ENCODE assay signal across 8 mouse cellular contexts in the genomic region with DNA sequence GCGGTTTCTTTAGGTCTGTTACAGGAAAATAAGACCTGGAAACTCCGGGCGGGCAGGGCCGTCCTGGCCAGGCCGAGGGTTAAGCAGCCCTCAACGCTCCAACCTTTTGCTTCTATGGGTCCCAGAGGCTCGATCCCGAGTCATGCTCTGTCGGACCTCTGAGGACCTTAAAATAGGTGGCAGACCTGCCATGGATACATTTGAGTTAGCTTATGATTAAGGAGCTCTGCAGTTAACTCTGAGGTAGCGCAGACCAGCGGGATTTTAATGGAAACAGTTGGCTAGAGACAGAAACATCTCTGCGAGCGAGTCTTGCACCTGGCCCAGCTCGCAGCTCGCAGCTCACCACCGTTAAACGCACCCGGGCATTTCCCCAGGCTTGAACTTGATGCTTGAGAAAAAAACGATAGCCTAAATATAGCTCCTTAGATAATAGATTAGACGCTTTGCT. TPM values are rescaled to one million over a fixed set of nuclear protein-coding genes. Genes with fewer than 3 reads are reported as not detected.
A peak's percentile ranks its signal among the peaks of the same experiment; 100 is the strongest.
DNase-seq lines count a peak whose midpoint lies in the region; ATAC-seq and TF ChIP-seq lines count a peak whose summit lies in the region.

No protein-coding gene starts in this region.

- peak overlapping the region; percentile 71 to 84 for H3K4me3 ChIP-seq in heart, embryonic 14.5 days (ENCODE audit: control insufficient read depth in 1 of 2, insufficient read depth in 1 of 2, low read depth in 1 of 2, low read length in 2 of 2)
- H3K4me3 ChIP-seq in CH12.LX (replicated peaks in 1 of 3; ENCODE audit: low read depth in 2 of 3, low read length in 2 of 3, poor library complexity in 1 of 3): peak overlapping the region; percentile 65 to 85 (median 70)
- H3K4me3 ChIP-seq in embryonic facial prominence, embryonic 12.5 days: peak overlapping the region; percentile 75
- H3K4me3 ChIP-seq in limb, embryonic 10.5 days: peak overlapping the region; percentile 82
- H3K4me3 ChIP-seq in neural tube, embryonic 15.5 days (replicated peaks): peak overlapping the region; percentile 82

- no peak for TF ChIP-seq POLR2A in CH12.LX (IDR thresholded peaks at IDR 0.05; ENCODE audit: low read depth, low read length)

- peak overlapping the region; percentile 84 for H3K4me2 ChIP-seq in heart, embryonic 14.5 days (ENCODE audit: low read length)
- peak overlapping the region; percentile 51; the same call in 1 of the 2 replicates for H3K4me2 ChIP-seq in CH12.LX (ENCODE audit: insufficient read depth, low read depth, poor library complexity, severe bottlenecking)
- peak overlapping the region; percentile 69 for H3K4me2 ChIP-seq in embryonic facial prominence, embryonic 12.5 days (replicated peaks)
- H3K4me2 ChIP-seq in neural tube, embryonic 15.5 days: peak overlapping the region; percentile 72

- ATAC-seq in heart, embryonic 14.5 days (ENCODE audit: insufficient number of reproducible peaks, insufficient read depth, low FRiP score, low read depth): no peak; the same call in 1 of the 2 replicates
- peak; percentile 36; the same call in 1 of the 2 replicates for ATAC-seq in embryonic facial prominence, embryonic 12.5 days (ENCODE audit: insufficient number of reproducible peaks, insufficient read depth, low FRiP score, low TSS enrichment)
- ATAC-seq in neural tube, embryonic 15.5 days (ENCODE audit: low FRiP score): peak; percentile 23; the same call in 1 of the 2 replicates

- H3K36me3 ChIP-seq in heart, embryonic 14.5 days (ENCODE audit: control insufficient read depth, insufficient read depth, low read length): no peaks in the 10 kb centered on the region
- H3K36me3 ChIP-seq in CH12.LX (replicated peaks in 1 of 2; ENCODE audit: control insufficient read depth in 1 of 2, insufficient read depth in 1 of 2, low read length in 1 of 2): peaks cover 0 to 5% of the 10 kb centered on the region in 2 experiments
- H3K36me3 ChIP-seq in embryonic facial prominence, embryonic 12.5 days: no peaks in the 10 kb centered on the region
- no peaks in the 10 kb centered on the region for H3K36me3 ChIP-seq in limb, embryonic 10.5 days
- H3K36me3 ChIP-seq in neural tube, embryonic 15.5 days: no peaks in the 10 kb centered on the region

- no peak; the same call in 1 of the 2 replicates for TF ChIP-seq EP300 in CH12.LX (IDR thresholded peaks at IDR 0.05; ENCODE audit: low read length)

- H3K27ac ChIP-seq in heart, embryonic 14.5 days (replicated peaks in 1 of 2; ENCODE audit: control insufficient read depth in 1 of 2, insufficient read depth in 1 of 2, low read depth in 2 of 2, low read length in 2 of 2): peak overlapping the region; percentile 57 to 99
- peak overlapping the region; percentile 59 for H3K27ac ChIP-seq in CH12.LX (ENCODE audit: insufficient read depth, low read depth)
- H3K27ac ChIP-seq in embryonic facial prominence, embryonic 12.5 days: 0 out of 2 replicates have a peak overlapping the region, but pooled peaks have one; percentile 97
- H3K27ac ChIP-seq in limb, embryonic 10.5 days: peak overlapping the region; percentile 99
- H3K27ac ChIP-seq in neural tube, embryonic 15.5 days (replicated peaks): peak overlapping the region; percentile 99

- no peak for TF ChIP-seq CTCF in CH12.LX (conservative IDR thresholded peaks at IDR 0.05 in 1 of 2, IDR thresholded peaks at IDR 0.05 in 1 of 2; ENCODE audit: low read depth in 2 of 2, low read length in 2 of 2)

- H3K4me1 ChIP-seq in heart, embryonic 14.5 days (ENCODE audit: control insufficient read depth in 2 of 2, insufficient read depth in 2 of 2, low read length in 2 of 2): peaks cover 0 to 14% of the 10 kb centered on the region in 2 experiments; a peak in 2 of 4 replicates
- peaks cover 4 to 24% of the 10 kb centered on the region in 2 experiments; a peak in 3 of 4 replicates for H3K4me1 ChIP-seq in CH12.LX (ENCODE audit: control insufficient read depth in 1 of 2, insufficient read depth in 2 of 2)
- peaks cover 3% of the 10 kb centered on the region; the same call in 1 of the 2 replicates for H3K4me1 ChIP-seq in embryonic facial prominence, embryonic 12.5 days
- peaks cover 18% of the 10 kb centered on the region; the same call in 1 of the 2 replicates for H3K4me1 ChIP-seq in limb, embryonic 10.5 days
- H3K4me1 ChIP-seq in neural tube, embryonic 15.5 days: peaks cover 25% of the 10 kb centered on the region

- dilution Hi-C loops in CH12.LX (cut with MboI; ENCODE audit: extremely low pct_ligation_motif_present, extremely low pct_unique_long_range_greater_than_20kb, low sequenced_read_pairs): no loop called here

- intact Hi-C loops in heart, postnatal 10 days (cut with DNase I): loop anchor here (5.0 kb wide), 4 partner anchors 36 to 116 kb away; a partner anchor contains a TSS

- H3K27me3 ChIP-seq in heart, embryonic 14.5 days (ENCODE audit: control insufficient read depth, insufficient read depth, low read length): no peaks in the 10 kb centered on the region
- no peaks in the 10 kb centered on the region for H3K27me3 ChIP-seq in CH12.LX (replicated peaks)
- no peaks in the 10 kb centered on the region for H3K27me3 ChIP-seq in embryonic facial prominence, embryonic 12.5 days
- peaks cover 22% of the 10 kb centered on the region for H3K27me3 ChIP-seq in limb, embryonic 10.5 days (ENCODE audit: low read depth, poor library complexity, severe bottlenecking)
- H3K27me3 ChIP-seq in neural tube, embryonic 15.5 days (replicated peaks): no peaks in the 10 kb centered on the region

- no peak for TF ChIP-seq RAD21 in CH12.LX (IDR thresholded peaks at IDR 0.05; ENCODE audit: low read depth, low read length)

- H3K9ac ChIP-seq in heart, embryonic 14.5 days (ENCODE audit: low read length): peak overlapping the region; percentile 97
- H3K9ac ChIP-seq in CH12.LX (ENCODE audit: insufficient read depth, low read depth): peak overlapping the region; percentile 64
- H3K9ac ChIP-seq in embryonic facial prominence, embryonic 12.5 days: peak overlapping the region; percentile 93
- peak overlapping the region; percentile 92 for H3K9ac ChIP-seq in neural tube, embryonic 15.5 days (replicated peaks)

- peaks cover 10% of the 10 kb centered on the region for H3K79me2 ChIP-seq in CH12.LX (replicated peaks; ENCODE audit: control insufficient read depth, extremely low read depth, insufficient read depth, poor library complexity, severe bottlenecking)

- in situ Hi-C loops in CH12.LX (cut with MboI; ENCODE audit: low pct_ligation_motif_present, low pct_unique_long_range_greater_than_20kb, low sequenced_read_pairs): no loop called here

- no peaks in the 10 kb centered on the region for H3K9me3 ChIP-seq in heart, embryonic 14.5 days (ENCODE audit: control insufficient read depth, low read length)
- H3K9me3 ChIP-seq in CH12.LX (replicated peaks; ENCODE audit: low read length): no peaks in the 10 kb centered on the region
- no peaks in the 10 kb centered on the region for H3K9me3 ChIP-seq in embryonic facial prominence, embryonic 12.5 days
- no peaks in the 10 kb centered on the region for H3K9me3 ChIP-seq in limb, embryonic 10.5 days (replicated peaks)
- no peaks in the 10 kb centered on the region for H3K9me3 ChIP-seq in neural tube, embryonic 15.5 days (replicated peaks)

- WGBS in heart, embryonic 14.5 days: 1% methylated on average over 20 of the region's 20 CpGs
- WGBS in embryonic facial prominence, embryonic 12.5 days: 2% methylated on average over 20 of the region's 20 CpGs
- 1% methylated on average over 20 of the region's 20 CpGs for WGBS in limb, embryonic 10.5 days
- WGBS in neural tube, embryonic 15.5 days: under 1% methylated on average over 20 of the region's 20 CpGs

- DNase-seq in heart, postnatal 10 days: no peak
- peak; percentile 79 for DNase-seq in CH12.LX (ENCODE audit: extremely low read depth)
- DNase-seq in limb, embryonic 10.5 days (ENCODE audit: low spot score): no peak
- no peak for DNase-seq in frontal cortex, postnatal 36 days (ENCODE audit: low spot score in 2 of 2)
- no peak for DNase-seq in right cerebral cortex, postnatal 36 days (ENCODE audit: low spot score in 2 of 2)

TF ChIP-seq in CH12.LX, 34 proteins besides CTCF, POLR2A, EP300 and RAD21 (continues in another document):
- TF ChIP-seq KAT2A (IDR thresholded peaks at IDR 0.05; ENCODE audit: insufficient replicate concordance, low read length): no peak
- TF ChIP-seq JUND (conservative IDR thresholded peaks at IDR 0.05; ENCODE audit: low read depth, low read length): no peak
- TF ChIP-seq MAFK (IDR thresholded peaks at IDR 0.05; ENCODE audit: insufficient replicate concordance, low read length): no peak
- no peak for TF ChIP-seq MAZ (IDR thresholded peaks at IDR 0.05; ENCODE audit: low read depth, low read length)
- no peak for TF ChIP-seq POLR2AphosphoS2 (IDR thresholded peaks at IDR 0.05; ENCODE audit: low read depth, low read length)
- no peak for TF ChIP-seq USF1 (IDR thresholded peaks at IDR 0.05; ENCODE audit: low read depth, low read length)
- peak; percentile 91 for TF ChIP-seq MEF2A (IDR thresholded peaks at IDR 0.05; ENCODE audit: borderline replicate concordance, low read depth, low read length)
- TF ChIP-seq MYC (IDR thresholded peaks at IDR 0.05; ENCODE audit: low read depth, low read length): no peak
- TF ChIP-seq ZMIZ1 (IDR thresholded peaks at IDR 0.05; ENCODE audit: low read depth, low read length): no peak
- TF ChIP-seq CHD2 (IDR thresholded peaks at IDR 0.05; ENCODE audit: low read length): no peak
- no peak for TF ChIP-seq JUN (IDR thresholded peaks at IDR 0.05; ENCODE audit: insufficient read depth, low read depth, low read length)

RNA-seq across cellular contexts. Expression of a gene that starts 0.5 kb away (rescaled TPM):
- polyA plus RNA-seq in heart, embryonic 14.5 days (2014; fragmentation: Nextera tagmentation; extraction: Ambion mirVana): 10.5 and 13.8 TPM in 2 replicates
- total RNA-seq in heart, postnatal 10 days (2021): 10 to 100 TPM; 14.2 to 17.1 TPM
- total RNA-seq in CH12.LX (2012; rRNA removed) (2.8 and 3.3 TPM in 2 replicates), CH12.LX (2014; rRNA removed) (6.0 and 6.9 TPM in 2 replicates)
- 3.5 and 3.6 TPM in 2 replicates for polyA plus RNA-seq in CH12.LX (2012; ENCODE audit: insufficient read length, low read depth)
- 22.5 and 23.5 TPM in 2 replicates for polyA plus RNA-seq in embryonic facial prominence, embryonic 12.5 days (2016; fragmentation: Nextera tagmentation; extraction: Ambion mirVana)
- polyA plus RNA-seq in limb, embryonic 10.5 days (2016; fragmentation: Nextera tagmentation; extraction: Ambion mirVana): 10.6 and 16.2 TPM in 2 replicates
- 10.9 and 13.1 TPM in 2 replicates for polyA plus RNA-seq in neural tube, embryonic 15.5 days (2015; fragmentation: Nextera tagmentation; extraction: Ambion mirVana)

RNA-seq across cellular contexts. Expression of a gene that starts 45.2 kb away (rescaled TPM):
- polyA plus RNA-seq in heart, embryonic 14.5 days (2014; fragmentation: Nextera tagmentation; extraction: Ambion mirVana): 720 and 759 TPM in 2 replicates
- 1,000 to 10,000 TPM; 1,366 to 1,415 TPM for total RNA-seq in heart, postnatal 10 days (2021)
- 18.8 and 24.7 TPM in 2 replicates for total RNA-seq in CH12.LX (2012; rRNA removed)
- 26.2 and 28.4 TPM in 2 replicates for total RNA-seq in CH12.LX (2014; rRNA removed)
- polyA plus RNA-seq in CH12.LX (2012; ENCODE audit: insufficient read length, low read depth): 58.9 and 62.6 TPM in 2 replicates
- polyA plus RNA-seq in embryonic facial prominence, embryonic 12.5 days (2016; fragmentation: Nextera tagmentation; extraction: Ambion mirVana): 53.9 and 58.6 TPM in 2 replicates
- polyA plus RNA-seq in limb, embryonic 10.5 days (2016; fragmentation: Nextera tagmentation; extraction: Ambion mirVana): 33.2 and 42.9 TPM in 2 replicates
- 59.4 and 74.9 TPM in 2 replicates for polyA plus RNA-seq in neural tube, embryonic 15.5 days (2015; fragmentation: Nextera tagmentation; extraction: Ambion mirVana)
